Mouse (Mus musculus): ENCODE measurements at regions not wholly inside any gene's neighbourhood (a gene's known extent, or its start where the extent isn't known, plus 50 kb on each side); places are given as distances from the start of the nearest gene placed in this dataset.
"Not testable (repeated sequence)": the region's sequence is repeated elsewhere in the genome, so short reads cannot be mapped to it uniquely, and the experiment has no call there.

- CTCF ChIA-PET: no interaction called here
These were observed 952.7 kb downstream of the Poteg start for GRCm38 (mm10) chr8:28400141-28400540.

- CTCF ChIA-PET: no interaction called here
These were observed 980.2 kb downstream of the Poteg start for GRCm38 (mm10) chr8:28427544-28428135.

GRCm38 (mm10) chr8:28473190-28473589 is 1025.7 kb downstream of the Poteg start:
- CTCF ChIA-PET: no interaction called here

GRCm38 (mm10) chr8:28487913-28488312 is 1040.4 kb downstream of the Poteg start:
- CTCF ChIA-PET: no interaction called here

GRCm38 (mm10) chr8:28503488-28504319 is 1056.2 kb downstream of the Poteg start:
- CTCF ChIA-PET: no interaction called here

- CTCF ChIA-PET: not testable (repeated sequence)
These were observed 1076.0 kb downstream of the Poteg start for GRCm38 (mm10) chr8:28523506-28523905.

- CTCF ChIA-PET: no interaction called here
These were observed 1099.8 kb downstream of the Poteg start for GRCm38 (mm10) chr8:28547236-28547635.

GRCm38 (mm10) chr8:28559881-28560280 is 1112.4 kb downstream of the Poteg start:
- CTCF ChIA-PET: no interaction called here

- CTCF ChIA-PET: no interaction called here
These were observed 1131.8 kb downstream of the Poteg start for GRCm38 (mm10) chr8:28579250-28579651.

GRCm38 (mm10) chr8:28580821-28581220 is 1133.4 kb downstream of the Poteg start:
- CTCF ChIA-PET: no interaction called here

- CTCF ChIA-PET: no interaction called here
These were observed 1142.5 kb downstream of the Poteg start for GRCm38 (mm10) chr8:28589999-28590398.

GRCm38 (mm10) chr8:28593238-28593637 is 1145.8 kb downstream of the Poteg start:
- CTCF ChIA-PET: no interaction called here

- CTCF ChIA-PET: no interaction called here
These were observed 1146.7 kb downstream of the Poteg start for GRCm38 (mm10) chr8:28594191-28594590.

GRCm38 (mm10) chr8:28594606-28595005 is 1147.1 kb downstream of the Poteg start:
- CTCF ChIA-PET: no interaction called here

GRCm38 (mm10) chr8:28595880-28596279 is 1148.4 kb downstream of the Poteg start:
- CTCF ChIA-PET: no interaction called here

Measured in spleen, embryonic (tissue).